Mouse (Mus musculus) T-cell, adult 2 months (primary cell): ENCODE measurements around the gene Slc20a1.

Experiments used
- DNase-seq: peaks from one replicate; pipeline ENCODE4 v3.0.0; 2022; ENCODE audit warnings: low spot score

Gene Slc20a1

GRCm38 (mm10) chr2:129186291-129186919 is 12.2 kb upstream of the Slc20a1 start:
- peak; percentile 38 for DNase-seq

- DNase-seq = no peak
Observed at GRCm38 (mm10) chr2:129192392-129193150, 6.0 kb upstream of the Slc20a1 start.

GRCm38 (mm10) chr2:129196317-129196716 is 2.2 kb upstream of the Slc20a1 start:
- no peak for DNase-seq

GRCm38 (mm10) chr2:129197197-129197596 is 1.4 kb upstream of the Slc20a1 start:
- no peak for DNase-seq

GRCm38 (mm10) chr2:129197843-129198435 is 625 bp upstream of the Slc20a1 start:
- peak; percentile 56 for DNase-seq

GRCm38 (mm10) chr2:129199328-129200085 is 943 bp downstream of the Slc20a1 start:
- DNase-seq = no peak

- DNase-seq = no peak
Observed at GRCm38 (mm10) chr2:129205000-129205399, 6.4 kb downstream of the Slc20a1 start.

- no peak for DNase-seq
Observed at GRCm38 (mm10) chr2:129206824-129207223, 8.3 kb downstream of the Slc20a1 start.

GRCm38 (mm10) chr2:129208181-129208746 is 9.7 kb downstream of the Slc20a1 start:
- DNase-seq = no peak

GRCm38 (mm10) chr2:129210089-129210749 is 11.7 kb downstream of the Slc20a1 start:
- DNase-seq = no peak

GRCm38 (mm10) chr2:129211255-129211654 is 12.7 kb downstream of the Slc20a1 start:
- no peak for DNase-seq

- DNase-seq = no peak
Observed at GRCm38 (mm10) chr2:129211957-129212356, 13.4 kb downstream of the Slc20a1 start.

- DNase-seq = no peak
Observed at GRCm38 (mm10) chr2:129212566-129212965, 14.0 kb downstream of the Slc20a1 start.

- DNase-seq = no peak
Observed at GRCm38 (mm10) chr2:129214774-129215173, 16.2 kb downstream of the Slc20a1 start.

GRCm38 (mm10) chr2:129217612-129218185 is 19.1 kb downstream of the Slc20a1 start:
- DNase-seq = no peak

- DNase-seq = no peak
Observed at GRCm38 (mm10) chr2:129218537-129219105, 20.1 kb downstream of the Slc20a1 start.

GRCm38 (mm10) chr2:129221097-129221632 is 22.6 kb downstream of the Slc20a1 start:
- no peak for DNase-seq

- DNase-seq = no peak
Observed at GRCm38 (mm10) chr2:129224178-129224577, 25.6 kb downstream of the Slc20a1 start.

- no peak for DNase-seq
Observed at GRCm38 (mm10) chr2:129225251-129225819, 26.8 kb downstream of the Slc20a1 start.

- DNase-seq = no peak
Observed at GRCm38 (mm10) chr2:129226296-129226851, 27.8 kb downstream of the Slc20a1 start.
